Mouse (Mus musculus): Measurements from ENCODE around the gene Dnajb3.
"Not testable (repeated sequence)": the region's sequence is repeated elsewhere in the genome, so short reads cannot be mapped to it uniquely, and the experiment has no call there.

The Dnajb3 gene

GRCm38 (mm10) chr1:88232664-88233380 lies 27.2 kb upstream of the Dnajb3 start:
- no peak for DNase-seq (ENCODE audit: low read depth in 2 of 2, low spot score in 2 of 2)

GRCm38 (mm10) chr1:88231803-88232499 lies 26.4 kb upstream of the Dnajb3 start:
- no peak for DNase-seq (ENCODE audit: low read depth in 2 of 2, low spot score in 2 of 2)

GRCm38 (mm10) chr1:88230981-88231802 lies 25.6 kb upstream of the Dnajb3 start:
- DNase-seq (ENCODE audit: low read depth in 2 of 2, low spot score in 2 of 2) = no peak

- no peak for DNase-seq (ENCODE audit: low read depth in 2 of 2, low spot score in 2 of 2)
These were observed 24.8 kb upstream of the Dnajb3 start for GRCm38 (mm10) chr1:88230421-88230820.

GRCm38 (mm10) chr1:88229986-88230385 lies 24.4 kb upstream of the Dnajb3 start:
- no peak for DNase-seq (ENCODE audit: low read depth in 2 of 2, low spot score in 2 of 2)

- DNase-seq (ENCODE audit: low read depth in 2 of 2, low spot score in 2 of 2) = no peak
These were observed 24.0 kb upstream of the Dnajb3 start for GRCm38 (mm10) chr1:88229566-88229965.

- DNase-seq (ENCODE audit: low read depth in 2 of 2, low spot score in 2 of 2) = no peak
These were observed 22.5 kb upstream of the Dnajb3 start for GRCm38 (mm10) chr1:88228121-88228520.

- DNase-seq (ENCODE audit: low read depth in 2 of 2, low spot score in 2 of 2) = no peak
These were observed 21.9 kb upstream of the Dnajb3 start for GRCm38 (mm10) chr1:88227482-88227881.

- peak in 1 of 2 experiments; percentile 0 for DNase-seq (ENCODE audit: low read depth in 2 of 2, low spot score in 2 of 2)
These were observed 21.2 kb upstream of the Dnajb3 start, which contains the start of gene Mroh2a for GRCm38 (mm10) chr1:88226670-88227379. Mroh2a (plus strand) TSS chr1:88226986.

- peak in 1 of 2 experiments; percentile 0 for DNase-seq (ENCODE audit: low read depth in 2 of 2, low spot score in 2 of 2)
These were observed 20.2 kb upstream of the Dnajb3 start for GRCm38 (mm10) chr1:88225741-88226140.

- DNase-seq (ENCODE audit: low read depth in 2 of 2, low spot score in 2 of 2) = not testable (repeated sequence)
These were observed 19.7 kb upstream of the Dnajb3 start for GRCm38 (mm10) chr1:88225301-88225700.

GRCm38 (mm10) chr1:88224029-88224776 lies 18.6 kb upstream of the Dnajb3 start:
- peak in 1 of 2 experiments; percentile 2 for DNase-seq (ENCODE audit: low read depth in 2 of 2, low spot score in 2 of 2)

GRCm38 (mm10) chr1:88223591-88223990 lies 18.0 kb upstream of the Dnajb3 start:
- peak; percentile 1 to 7 for DNase-seq (ENCODE audit: low read depth in 2 of 2, low spot score in 2 of 2)

GRCm38 (mm10) chr1:88223011-88223515 lies 17.5 kb upstream of the Dnajb3 start:
- peak; percentile 4 to 16 for DNase-seq (ENCODE audit: low read depth in 2 of 2, low spot score in 2 of 2)

GRCm38 (mm10) chr1:88222216-88222615 lies 16.6 kb upstream of the Dnajb3 start:
- no peak for DNase-seq (ENCODE audit: low read depth in 2 of 2, low spot score in 2 of 2)

- peak; percentile 1 to 2 for DNase-seq (ENCODE audit: low read depth in 2 of 2, low spot score in 2 of 2)
These were observed 14.8 kb upstream of the Dnajb3 start for GRCm38 (mm10) chr1:88220336-88220735.

- peak in 1 of 2 experiments; percentile 1 for DNase-seq (ENCODE audit: low read depth in 2 of 2, low spot score in 2 of 2)
These were observed 13.5 kb upstream of the Dnajb3 start for GRCm38 (mm10) chr1:88219054-88219453.

GRCm38 (mm10) chr1:88218591-88218990 lies 13.0 kb upstream of the Dnajb3 start:
- DNase-seq (ENCODE audit: low read depth in 2 of 2, low spot score in 2 of 2) = peak in 1 of 2 experiments; percentile 1

- peak; percentile 1 to 8 for DNase-seq (ENCODE audit: low read depth in 2 of 2, low spot score in 2 of 2)
These were observed 12.5 kb upstream of the Dnajb3 start for GRCm38 (mm10) chr1:88218051-88218450.

- DNase-seq (ENCODE audit: low read depth in 2 of 2, low spot score in 2 of 2) = peak in 1 of 2 experiments; percentile 1
These were observed 12.0 kb upstream of the Dnajb3 start for GRCm38 (mm10) chr1:88217576-88217975.
